Mouse (Mus musculus): ENCODE results near the gene Vmn1r1.
"Not testable (repeated sequence)": the region's sequence is repeated elsewhere in the genome, so short reads cannot be mapped to it uniquely, and the experiment has no call there.

Gene Vmn1r1

GRCm38 (mm10) chr1:182164386-182164785 lies at the start of gene Vmn1r1:
Vmn1r1 (minus strand) TSS chr1:182164486.
- in situ Hi-C loops (cut with MboI; ENCODE audit: low sequenced_read_pairs) = no loop called here

- in situ Hi-C loops (cut with MboI; ENCODE audit: low sequenced_read_pairs) = no loop called here
Observed at GRCm38 (mm10) chr1:182210322-182210721, 46.0 kb upstream of the Vmn1r1 start.

- in situ Hi-C loops (cut with MboI; ENCODE audit: low sequenced_read_pairs) = no loop called here
Observed at GRCm38 (mm10) chr1:182192581-182192980, 28.3 kb upstream of the Vmn1r1 start.

GRCm38 (mm10) chr1:182191816-182192545 lies 27.7 kb upstream of the Vmn1r1 start:
- in situ Hi-C loops (cut with MboI; ENCODE audit: low sequenced_read_pairs) = no loop called here

GRCm38 (mm10) chr1:182191181-182191580 lies 26.9 kb upstream of the Vmn1r1 start:
- in situ Hi-C loops (cut with MboI; ENCODE audit: low sequenced_read_pairs) = no loop called here

GRCm38 (mm10) chr1:182189669-182190440 lies 25.6 kb upstream of the Vmn1r1 start:
- in situ Hi-C loops (cut with MboI; ENCODE audit: low sequenced_read_pairs) = no loop called here

- in situ Hi-C loops (cut with MboI; ENCODE audit: low sequenced_read_pairs) = not testable (repeated sequence)
Observed at GRCm38 (mm10) chr1:182182449-182182848, 18.2 kb upstream of the Vmn1r1 start.

- in situ Hi-C loops (cut with MboI; ENCODE audit: low sequenced_read_pairs) = no loop called here
Observed at GRCm38 (mm10) chr1:182181456-182182305, 17.4 kb upstream of the Vmn1r1 start.

- in situ Hi-C loops (cut with MboI; ENCODE audit: low sequenced_read_pairs) = not testable (repeated sequence)
Observed at GRCm38 (mm10) chr1:182176985-182177384, 12.7 kb upstream of the Vmn1r1 start.

- in situ Hi-C loops (cut with MboI; ENCODE audit: low sequenced_read_pairs) = not testable (repeated sequence)
Observed at GRCm38 (mm10) chr1:182170206-182170605, 5.9 kb upstream of the Vmn1r1 start.

GRCm38 (mm10) chr1:182162951-182163350 lies 1.3 kb downstream of the Vmn1r1 start:
- in situ Hi-C loops (cut with MboI; ENCODE audit: low sequenced_read_pairs) = no loop called here

GRCm38 (mm10) chr1:182159575-182159974 lies 4.7 kb downstream of the Vmn1r1 start:
- in situ Hi-C loops (cut with MboI; ENCODE audit: low sequenced_read_pairs) = no loop called here

- in situ Hi-C loops (cut with MboI; ENCODE audit: low sequenced_read_pairs) = no loop called here
Observed at GRCm38 (mm10) chr1:182157734-182158133, 6.6 kb downstream of the Vmn1r1 start.

GRCm38 (mm10) chr1:182149966-182150365 lies 14.3 kb downstream of the Vmn1r1 start:
- in situ Hi-C loops (cut with MboI; ENCODE audit: low sequenced_read_pairs) = loop anchor here (25.0 kb wide), 1 partner anchor 387 kb away; no protein-coding TSS in a partner anchor

GRCm38 (mm10) chr1:182148864-182149514 lies 15.3 kb downstream of the Vmn1r1 start:
- in situ Hi-C loops (cut with MboI; ENCODE audit: low sequenced_read_pairs) = loop anchor here (25.0 kb wide), 1 partner anchor 388 kb away; no protein-coding TSS in a partner anchor

GRCm38 (mm10) chr1:182145546-182145945 lies 18.7 kb downstream of the Vmn1r1 start:
- in situ Hi-C loops (cut with MboI; ENCODE audit: low sequenced_read_pairs) = loop anchor here (25.0 kb wide), 1 partner anchor 392 kb away; no protein-coding TSS in a partner anchor

- in situ Hi-C loops (cut with MboI; ENCODE audit: low sequenced_read_pairs) = loop anchor here (25.0 kb wide), 1 partner anchor 394 kb away; no protein-coding TSS in a partner anchor
Observed at GRCm38 (mm10) chr1:182143288-182143687, 21.0 kb downstream of the Vmn1r1 start.

- in situ Hi-C loops (cut with MboI; ENCODE audit: low sequenced_read_pairs) = loop anchor here (25.0 kb wide), 1 partner anchor 395 kb away; no protein-coding TSS in a partner anchor
Observed at GRCm38 (mm10) chr1:182142725-182143124, 21.6 kb downstream of the Vmn1r1 start.

GRCm38 (mm10) chr1:182140370-182140769 lies 23.9 kb downstream of the Vmn1r1 start:
- in situ Hi-C loops (cut with MboI; ENCODE audit: low sequenced_read_pairs) = loop anchor here (25.0 kb wide), 1 partner anchor 397 kb away; no protein-coding TSS in a partner anchor

- in situ Hi-C loops (cut with MboI; ENCODE audit: low sequenced_read_pairs) = loop anchor here (25.0 kb wide), 1 partner anchor 397 kb away; no protein-coding TSS in a partner anchor
Observed at GRCm38 (mm10) chr1:182139937-182140336, 24.3 kb downstream of the Vmn1r1 start.
